Mouse (Mus musculus) leukemia stem cell, adult 10-12 weeks (primary cell): ENCODE results near the gene Kbtbd2. TPM values are rescaled to one million over a fixed set of nuclear protein-coding genes. Genes with fewer than 3 reads are reported as not detected.

ENCODE experiments used
- polyA plus RNA-seq: library from polyadenylated mRNA; stranded (reverse); fragments of >175 nt; gene quantifications from 2 replicates; pipeline ENCODE4 v1.2.3, GENCODE M21; 2012; ENCODE audit warnings: low replicate concordance

The Kbtbd2 gene
- 2.3 and 2.9 TPM in 2 replicates for polyA plus RNA-seq

DNA sequence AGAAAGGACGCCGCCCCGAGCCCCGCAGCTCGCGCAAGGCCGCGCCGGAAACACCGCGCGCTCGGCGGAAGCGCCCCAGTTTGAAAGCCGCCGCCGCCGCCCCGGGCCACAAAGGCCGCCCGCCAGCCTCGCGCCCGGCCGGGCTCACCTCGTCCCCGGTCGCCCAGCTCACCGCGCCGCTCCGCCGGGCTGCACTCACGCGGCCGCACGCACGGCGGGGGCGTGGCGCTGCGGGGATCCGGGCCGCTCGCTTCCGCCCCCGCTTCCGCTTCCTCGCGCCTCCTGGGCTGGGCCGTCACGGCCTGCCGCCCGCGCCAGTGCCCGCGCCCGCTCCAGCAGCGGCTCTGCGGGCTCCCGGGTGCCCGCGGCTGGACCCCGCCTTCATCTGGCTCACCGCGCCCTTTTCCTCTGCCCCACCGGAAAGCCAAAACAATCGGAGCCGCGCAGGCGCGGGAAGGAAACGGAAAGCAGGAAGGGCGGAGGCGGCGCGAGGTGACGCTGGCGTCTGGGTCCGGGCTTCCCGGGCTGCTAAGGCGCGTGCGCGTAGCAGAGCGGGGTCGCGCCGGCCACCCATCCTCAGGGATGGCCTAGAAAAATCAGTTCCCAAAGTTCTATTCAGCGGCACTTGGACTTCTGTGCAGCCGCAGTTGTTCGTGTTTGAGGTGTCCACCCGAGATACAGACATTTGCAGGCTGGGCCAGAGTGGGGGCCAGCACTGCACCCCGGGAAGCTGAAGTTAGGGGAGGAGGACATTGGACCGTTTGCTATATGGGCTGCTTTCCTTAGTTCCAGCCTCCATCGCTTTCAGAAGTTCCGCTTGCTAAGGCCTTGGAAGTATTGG lies at the start of gene Kbtbd2:
TSS of gene Kbtbd2 (minus strand) at position 503 of the 841 bp plus-strand sequence.

DNA sequence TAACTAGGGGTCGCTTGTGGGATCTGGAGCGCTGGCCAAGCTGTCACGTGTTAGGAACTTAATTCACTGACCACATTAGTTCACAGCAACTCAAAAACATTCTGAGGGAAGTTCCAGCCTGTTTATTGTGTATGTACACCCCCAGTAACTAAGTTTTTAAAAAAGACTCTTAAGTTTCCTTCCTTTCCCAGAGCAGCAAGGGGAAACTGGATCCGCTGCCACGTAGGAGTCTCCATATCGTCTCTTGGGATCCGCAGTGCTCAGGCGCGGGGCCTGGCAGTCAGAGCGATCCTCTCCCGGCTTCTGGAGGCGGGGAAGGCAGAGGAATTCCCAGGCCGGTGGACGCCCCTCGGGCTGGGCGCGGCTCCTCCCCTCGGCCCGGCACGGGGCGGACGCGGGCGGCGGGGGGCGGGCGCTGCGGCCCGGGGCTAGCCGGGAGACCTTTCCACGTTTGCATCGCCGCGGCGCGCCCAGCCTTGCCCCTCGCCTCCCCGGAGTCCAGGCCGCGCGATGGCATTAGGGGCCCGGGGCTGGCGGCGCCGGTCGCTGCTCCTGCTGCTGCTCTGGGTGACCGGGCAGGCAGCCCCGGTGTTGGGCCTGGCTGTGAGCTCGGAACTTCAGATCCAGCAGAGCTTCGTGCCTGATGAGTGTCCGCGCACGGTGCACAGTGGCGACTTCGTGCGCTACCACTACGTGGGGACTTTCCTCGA lies 34.2 kb upstream of the Kbtbd2 start, which contains the start of gene Fkbp9:
TSS of gene Fkbp9 (plus strand) at position 363 of the 710 bp plus-strand sequence.

Other genes starting within 250 kb of the Kbtbd2 start
- gene Pde1c, start 228.7 kb downstream of the Kbtbd2 start, polyA plus RNA-seq: 0.06 and 0.08 TPM in 2 replicates
- not detected in 2 replicates for gene Lsm5, start 93.1 kb downstream of the Kbtbd2 start, polyA plus RNA-seq
- gene Avl9, start 82.9 kb downstream of the Kbtbd2 start, polyA plus RNA-seq: 5.1 and 6.9 TPM in 2 replicates
- 0.78 and 1.3 TPM in 2 replicates for gene Fkbp9, start 34.2 kb upstream of the Kbtbd2 start, polyA plus RNA-seq
- 41.0 and 91.7 TPM in 2 replicates for gene Nt5c3, start 126.1 kb upstream of the Kbtbd2 start, polyA plus RNA-seq
- not detected in 2 replicates for gene Vmn1r4, start 126.2 kb upstream of the Kbtbd2 start, polyA plus RNA-seq
- not detected in 2 replicates for gene Vmn1r5, start 172.5 kb upstream of the Kbtbd2 start, polyA plus RNA-seq
- gene Vmn1r6, start 199.4 kb upstream of the Kbtbd2 start, polyA plus RNA-seq: not detected in 2 replicates
- not detected in 2 replicates for gene Vmn1r7, start 227.5 kb upstream of the Kbtbd2 start, polyA plus RNA-seq
- not detected in 2 replicates for gene Vmn1r8, start 234.5 kb upstream of the Kbtbd2 start, polyA plus RNA-seq